Mouse (Mus musculus) cerebellum, postnatal 14 days (tissue): ENCODE data around the gene Acsl6.
"Not testable (repeated sequence)": the region's sequence is repeated elsewhere in the genome, so short reads cannot be mapped to it uniquely, and the experiment has no call there.

Experiments used
- DNase-seq, 2 experiments: peaks; one replicate each; pipeline ENCODE4 v3.0.0; 2021; ENCODE audit warnings: mixed read lengths in 2 of 2

Acsl6 gene

DNA sequence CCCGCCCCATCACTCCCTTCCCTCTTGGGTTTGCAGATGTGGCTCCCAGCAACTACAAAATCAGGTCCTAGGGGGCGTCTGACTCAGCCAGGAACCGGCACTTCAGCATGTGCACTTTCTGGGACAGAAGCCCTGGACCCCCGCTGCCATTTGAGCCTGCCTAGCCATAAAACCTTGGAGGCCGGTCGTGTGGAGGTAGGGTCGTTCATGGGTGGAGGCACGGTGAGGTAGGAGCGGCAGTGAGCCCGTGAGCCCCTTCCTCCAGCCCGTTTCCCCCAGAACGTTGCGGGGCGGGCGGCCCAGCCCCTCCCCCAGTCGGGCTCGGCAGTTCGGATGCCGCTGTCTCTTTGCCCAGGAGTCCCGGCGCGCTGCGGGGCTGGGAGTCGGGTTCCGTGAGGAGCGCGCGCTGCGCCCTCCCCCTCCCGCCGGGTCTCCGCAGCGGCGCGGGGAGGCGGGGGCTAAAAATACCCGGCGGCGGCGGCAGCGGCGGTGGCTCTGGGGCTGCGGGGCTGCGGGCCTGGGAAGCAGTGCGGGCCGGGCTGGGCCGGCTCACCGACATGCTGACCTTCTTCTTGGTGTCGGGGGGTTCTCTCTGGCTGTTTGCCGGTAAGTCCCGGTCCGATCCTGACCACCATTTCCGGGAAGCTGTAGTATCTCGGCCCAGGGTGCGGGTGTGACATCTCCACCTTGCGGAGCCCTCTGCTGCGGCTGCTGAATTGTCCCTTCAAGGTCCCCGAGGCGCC, at the start of gene Acsl6:
Gene Acsl6, plus strand, starts transcription at position 71 of the 743 bp plus-strand sequence.
- peak; percentile 74 to 82 for DNase-seq

DNA sequence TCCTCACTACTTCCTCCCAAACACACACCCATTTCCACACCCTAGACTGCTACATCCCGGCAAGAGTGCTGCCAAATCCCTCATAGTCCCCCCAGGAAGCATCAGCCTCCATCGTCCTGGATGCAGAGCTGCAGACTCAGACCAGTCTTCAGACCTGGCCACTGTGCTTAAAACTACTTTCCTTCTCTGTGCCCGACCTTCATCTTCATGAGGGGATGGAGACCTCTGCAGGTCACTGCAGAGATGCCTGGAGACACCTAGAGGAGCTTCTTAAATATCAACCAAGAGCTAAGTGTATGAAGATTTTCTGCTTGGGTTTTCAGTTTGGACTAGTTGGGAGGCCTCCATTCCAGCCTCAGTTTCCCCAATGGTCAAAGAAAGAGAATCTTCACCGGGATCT, 49.5 kb upstream of the Acsl6 start:
- peak; percentile 51 to 56 for DNase-seq

DNA sequence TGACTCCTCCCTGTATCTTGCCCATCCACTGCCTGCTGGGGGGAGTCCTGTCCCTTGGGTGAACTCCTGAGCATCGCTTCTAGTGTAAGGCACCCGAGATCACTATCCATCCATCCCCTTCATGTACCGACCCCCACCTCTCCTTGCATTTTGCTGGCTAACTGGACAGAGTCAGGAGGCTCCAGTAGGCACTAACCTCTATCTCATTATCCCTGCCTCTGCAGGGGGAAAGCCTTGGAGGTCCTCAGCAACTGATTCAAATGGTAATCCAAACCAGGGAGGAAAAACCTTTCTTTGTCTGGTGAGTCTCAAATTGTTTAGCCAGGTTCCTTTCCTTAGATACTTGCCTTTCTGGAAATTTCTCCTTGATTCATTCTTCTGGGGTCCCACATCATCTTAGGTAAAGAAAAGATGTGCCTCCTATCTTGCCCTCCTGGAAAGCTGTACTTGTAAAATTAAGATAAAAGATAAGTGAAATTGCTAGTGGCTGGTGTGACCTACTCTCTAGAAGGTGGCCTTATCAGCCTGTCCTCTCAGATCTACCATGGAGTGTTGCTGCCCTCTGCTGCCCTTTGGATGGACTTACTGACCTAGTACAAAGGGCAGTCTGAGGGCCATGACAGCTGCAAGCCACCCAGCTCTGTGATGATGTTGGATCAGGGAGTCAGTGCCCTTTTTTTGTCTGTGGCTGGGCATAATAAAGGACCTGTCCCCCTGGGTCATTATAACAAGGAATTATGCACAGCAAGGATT, 46.8 kb upstream of the Acsl6 start:
- DNase-seq, result peak; percentile 89 to 90

DNA sequence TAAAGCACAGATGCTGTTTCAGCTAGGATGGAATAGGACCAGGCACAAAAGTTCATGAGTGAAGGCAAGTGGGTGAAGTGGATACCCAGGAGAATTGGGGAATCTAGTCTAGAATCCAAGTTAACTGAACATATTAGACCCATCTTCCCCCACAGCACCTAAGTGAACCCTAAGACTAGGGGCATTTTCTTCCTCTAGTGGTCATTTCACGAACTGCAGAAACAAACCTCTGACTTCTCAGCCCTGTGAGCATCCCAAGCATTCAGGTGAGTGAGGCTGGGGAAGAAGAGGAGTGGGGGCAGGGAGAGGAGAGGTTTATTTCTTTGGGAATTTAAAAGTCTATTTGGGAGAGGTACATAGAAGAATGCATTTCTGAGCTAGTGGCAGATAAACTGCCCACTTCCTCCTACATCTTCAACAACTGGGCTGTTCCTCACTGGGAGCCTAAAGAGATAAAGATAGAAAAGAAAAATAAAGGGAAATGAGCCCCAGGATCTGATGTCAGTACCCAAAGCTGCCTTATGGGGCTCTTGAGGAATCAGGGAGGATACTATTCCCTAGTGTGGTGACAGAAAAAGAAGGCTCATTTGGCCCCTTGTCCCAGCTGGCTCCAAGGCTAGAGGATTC, 40.1 kb upstream of the Acsl6 start:
- DNase-seq, result no peak

DNA sequence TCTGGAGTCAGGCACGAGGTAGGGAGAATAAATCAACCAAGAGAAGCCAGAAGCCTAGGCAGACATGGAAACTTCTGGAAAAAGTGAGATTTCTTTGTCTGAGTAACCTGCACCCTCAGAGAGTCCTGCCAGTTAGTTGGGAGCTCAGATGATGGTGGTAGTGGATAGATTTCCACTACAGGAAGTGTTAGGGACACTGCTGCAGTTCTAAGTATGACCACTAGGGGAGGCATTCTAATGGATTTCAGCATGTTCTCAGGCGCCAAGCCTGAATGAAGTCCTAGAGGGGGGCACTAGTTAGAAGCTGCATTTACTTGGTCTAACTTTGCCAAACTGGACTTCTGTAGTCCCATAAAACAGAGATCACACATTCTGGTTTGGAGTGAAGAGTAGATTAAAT, 39.1 kb upstream of the Acsl6 start:
- DNase-seq, result peak; percentile 77 to 86

DNA sequence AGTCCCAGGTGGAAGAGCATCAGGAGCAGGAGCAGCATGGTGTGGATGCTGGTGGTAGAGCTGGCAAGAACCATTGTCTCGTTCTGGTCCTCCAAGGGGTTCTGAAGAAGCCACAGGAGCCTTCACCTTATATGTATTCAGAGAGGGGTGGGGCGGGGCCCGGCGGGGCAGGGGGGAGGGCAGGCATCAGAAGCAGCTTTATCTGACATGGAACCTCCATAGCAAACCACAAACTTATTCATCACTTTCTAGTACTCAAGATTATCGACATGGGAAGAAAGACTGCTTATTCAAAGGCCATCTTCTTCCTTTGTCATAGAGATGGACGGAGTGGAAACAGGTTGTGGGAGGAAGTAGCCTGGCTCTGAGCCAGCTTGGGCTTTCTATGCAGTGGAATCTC, 36.4 kb upstream of the Acsl6 start, which contains the start of gene Il3:
Gene Il3, minus strand, starts transcription at position 101 of the 400 bp plus-strand sequence.
- DNase-seq, result no peak

DNA sequence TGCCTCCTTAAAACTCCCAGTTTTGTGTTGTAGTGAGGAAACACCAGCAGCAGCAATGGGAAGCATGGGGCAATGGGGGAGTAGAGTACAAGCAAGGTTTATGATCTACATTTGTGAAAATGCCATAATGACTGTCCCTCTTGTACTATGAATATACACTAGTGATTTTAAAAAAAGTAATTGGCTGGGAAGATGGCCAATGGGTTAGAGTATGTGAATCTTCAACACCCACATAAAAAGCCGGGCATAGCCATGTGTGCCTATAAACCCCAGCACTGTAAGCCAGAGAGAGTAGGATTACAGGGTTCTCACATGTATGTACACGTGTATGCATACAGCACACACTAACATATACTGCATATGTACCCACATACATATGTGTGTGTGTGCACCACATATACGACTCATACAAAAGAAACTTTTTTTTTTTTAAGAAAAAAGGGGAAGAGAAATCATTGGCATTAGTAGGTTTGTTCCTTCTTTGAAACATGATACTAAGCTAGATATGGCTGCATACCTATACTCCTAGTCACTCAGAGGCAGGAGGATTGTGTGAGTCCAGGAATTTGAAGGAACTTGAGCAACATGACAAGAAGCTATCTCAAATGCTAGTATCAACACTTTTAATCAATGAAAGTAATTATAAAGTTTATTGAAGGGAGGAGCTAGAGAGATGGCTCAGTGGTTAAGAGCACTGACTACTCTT, 34.3 kb upstream of the Acsl6 start:
- no peak for DNase-seq

DNA sequence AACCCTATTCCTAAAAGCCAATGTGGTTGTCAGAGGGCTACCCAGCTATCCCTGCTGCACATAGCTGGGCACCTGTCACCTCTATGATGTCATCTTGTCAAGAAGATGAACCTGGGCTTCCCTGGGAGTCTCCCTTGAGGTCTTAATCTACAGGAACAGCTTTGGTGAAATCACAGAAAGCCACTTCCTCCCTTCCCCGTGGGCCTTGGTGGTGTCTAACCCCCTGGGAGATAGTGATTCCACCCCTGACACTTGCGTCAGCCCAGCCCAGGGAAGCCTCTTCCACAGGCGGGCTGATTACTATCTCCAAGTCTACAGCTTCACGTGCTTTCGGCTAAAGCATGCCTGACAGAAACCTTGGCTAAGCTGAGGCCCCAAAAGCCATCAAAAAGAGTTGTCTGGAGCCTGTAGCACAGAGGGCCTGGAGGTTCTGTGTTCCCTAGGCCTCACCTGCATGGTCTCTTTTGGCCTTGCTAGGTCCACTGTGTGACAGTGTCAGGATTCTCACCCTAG, 32.1 kb upstream of the Acsl6 start:
- no peak for DNase-seq

DNA sequence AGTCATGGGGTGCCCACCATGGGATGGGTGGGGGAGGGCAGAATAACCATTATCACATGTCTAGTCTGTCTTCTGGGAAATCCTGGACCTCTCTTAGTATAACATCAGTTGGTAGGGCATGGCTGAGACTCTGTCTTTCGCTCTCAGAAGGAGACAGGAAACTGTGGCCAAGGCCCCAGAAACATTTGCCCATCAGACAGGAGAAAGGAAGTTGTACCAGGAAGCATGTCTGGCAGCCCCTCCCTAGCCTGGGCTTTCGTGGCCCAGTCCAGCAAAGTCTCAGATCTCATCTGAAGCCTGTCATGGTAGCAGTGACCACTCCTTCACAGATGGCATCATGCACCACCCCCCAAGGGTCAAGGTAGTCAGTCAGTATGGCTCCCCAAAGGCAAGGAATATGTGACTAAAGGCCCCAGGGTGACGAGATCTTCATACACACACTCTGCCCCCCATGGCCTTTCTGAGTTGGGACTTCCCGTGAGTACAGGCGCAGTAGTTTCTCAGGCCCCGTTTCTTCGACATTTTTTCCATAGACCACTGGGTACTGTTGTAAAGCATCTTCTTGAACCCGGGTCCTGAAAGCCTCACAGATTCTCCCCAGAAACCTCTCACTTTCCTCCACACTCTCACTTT, 15.7 kb upstream of the Acsl6 start:
- no peak for DNase-seq

DNA sequence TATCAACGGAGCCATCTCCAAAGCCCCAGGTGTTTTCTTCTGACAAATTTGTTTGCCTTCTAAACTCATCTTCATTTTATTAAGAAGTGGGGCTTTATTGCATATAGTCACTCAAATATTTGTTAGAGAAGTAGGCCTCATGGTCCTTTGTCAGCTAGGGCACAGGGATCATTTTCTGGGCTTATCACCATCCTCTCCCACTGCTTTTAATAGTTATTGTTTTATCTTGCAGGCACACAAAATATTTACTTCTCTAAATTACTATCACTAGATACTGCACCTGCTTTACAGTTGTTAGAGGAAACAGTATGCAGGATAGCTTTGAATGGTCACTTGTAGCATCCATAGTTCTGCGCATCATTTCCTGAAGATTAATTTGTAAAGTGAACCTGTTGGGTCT, 11.4 kb upstream of the Acsl6 start:
- no peak for DNase-seq

DNA sequence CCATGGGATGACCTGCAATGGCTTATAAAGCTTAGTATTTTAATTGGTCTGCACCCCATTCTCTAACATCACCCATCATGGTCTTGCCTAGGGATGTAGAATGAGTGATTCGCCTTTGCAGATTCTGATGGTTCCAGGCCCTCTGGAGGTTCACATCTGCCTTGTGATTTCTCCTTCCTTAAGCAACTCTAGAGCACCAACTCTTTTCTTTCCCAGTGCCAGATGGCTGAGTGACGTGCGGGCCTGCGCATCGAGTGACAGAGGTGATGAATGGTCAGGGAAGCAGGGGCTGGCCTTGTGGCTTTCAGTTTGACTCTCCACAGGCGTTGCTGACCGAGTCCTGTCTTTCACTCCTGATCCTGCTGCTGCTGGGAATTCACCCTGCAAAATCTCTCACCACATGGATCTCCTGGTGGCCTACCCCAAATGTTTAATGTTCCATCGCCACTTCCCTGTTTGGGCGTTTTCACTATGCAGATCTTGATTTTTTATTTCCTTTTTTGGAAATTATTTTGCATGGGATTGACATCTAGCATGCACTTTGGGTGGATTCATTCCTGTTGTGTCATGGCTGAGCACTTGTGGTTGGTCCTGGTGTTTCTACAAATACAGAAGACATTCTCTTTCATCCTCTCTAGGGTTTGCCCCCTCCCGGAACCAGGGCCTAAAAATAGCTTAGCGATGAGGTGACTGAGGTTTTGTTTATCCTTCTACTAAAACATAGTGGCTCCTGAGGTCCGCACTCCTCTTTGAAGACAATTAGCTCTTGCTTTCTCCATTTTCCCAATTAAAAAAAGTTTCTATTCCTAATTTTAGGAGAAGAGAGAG, 9.4 kb upstream of the Acsl6 start:
- no peak for DNase-seq

DNA sequence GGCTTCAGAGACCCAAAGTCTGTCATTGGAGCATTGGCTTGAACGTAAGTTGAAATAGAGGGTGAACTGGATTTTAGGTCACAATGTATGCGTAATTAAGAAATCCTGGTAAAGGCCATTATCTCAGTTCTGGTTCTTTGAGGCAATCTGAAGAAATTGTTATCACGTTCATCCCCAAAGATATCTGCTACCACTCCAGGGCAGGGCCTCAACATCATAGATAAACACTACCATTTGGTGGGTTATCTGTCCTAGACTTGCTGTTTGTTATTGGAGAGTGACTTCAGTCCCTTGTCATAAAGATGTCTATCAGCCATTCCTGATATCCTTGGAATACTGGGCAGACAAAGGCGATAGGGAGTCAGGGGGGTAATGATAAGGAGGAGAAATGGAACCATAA, 7.6 kb upstream of the Acsl6 start:
- no peak for DNase-seq

DNA sequence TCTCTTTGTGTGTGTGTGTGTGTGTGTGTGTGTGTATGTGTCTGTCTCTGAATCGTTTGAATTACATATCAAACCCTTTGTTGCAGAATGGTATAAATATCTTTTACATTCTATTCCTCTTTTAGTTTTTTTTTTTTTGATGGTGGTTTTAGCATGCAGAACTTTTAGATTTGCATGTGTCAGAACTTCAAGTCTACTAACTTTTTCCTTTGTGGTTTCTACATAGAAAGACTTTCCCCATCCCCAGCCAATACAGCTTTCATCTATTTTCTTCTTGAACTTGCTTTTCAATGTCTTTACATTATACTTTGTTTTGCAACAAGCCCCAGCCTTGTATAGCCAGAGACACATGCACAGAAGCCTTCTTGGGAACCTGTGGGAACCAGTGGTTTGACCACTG, 6.9 kb upstream of the Acsl6 start:
- no peak for DNase-seq

DNA sequence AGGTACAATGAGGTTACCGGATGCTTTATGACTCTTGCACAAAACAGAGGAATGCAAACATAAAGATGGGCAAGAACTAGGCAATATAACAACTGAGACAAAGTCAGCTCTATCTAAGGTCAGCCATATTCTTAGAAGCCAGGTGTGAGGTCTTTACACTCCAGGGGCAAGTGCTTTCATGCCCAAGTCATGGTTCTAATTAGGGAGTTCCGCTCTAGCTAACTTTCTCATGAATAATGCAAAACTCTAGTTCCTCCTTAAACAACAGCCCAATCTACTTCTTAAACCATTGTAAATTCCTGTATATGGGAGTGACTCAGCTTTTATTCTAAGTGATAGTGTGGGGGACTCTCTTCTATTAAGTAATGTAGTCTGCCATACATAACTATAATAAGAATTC, 6.1 kb upstream of the Acsl6 start:
- DNase-seq, result not testable (repeated sequence)

DNA sequence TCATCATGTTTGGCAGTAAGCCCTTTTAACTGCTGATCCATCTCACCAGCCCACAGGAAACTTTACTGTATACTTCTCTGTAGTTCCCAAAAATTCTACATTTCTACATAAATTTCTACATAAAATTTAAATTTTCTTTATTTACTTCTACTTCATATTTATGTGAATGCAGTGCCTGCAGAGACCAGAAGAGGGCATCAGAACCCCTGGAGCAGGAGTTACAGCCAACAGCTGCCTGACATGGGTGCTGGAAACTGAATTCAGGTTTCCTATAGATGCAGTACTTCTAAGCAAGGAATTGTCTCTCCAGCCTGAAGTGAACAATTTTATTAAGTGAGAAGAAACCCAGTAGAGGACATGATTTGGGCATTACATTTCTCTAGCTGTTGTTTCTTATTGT, 4.8 kb upstream of the Acsl6 start:
- DNase-seq, result no peak

DNA sequence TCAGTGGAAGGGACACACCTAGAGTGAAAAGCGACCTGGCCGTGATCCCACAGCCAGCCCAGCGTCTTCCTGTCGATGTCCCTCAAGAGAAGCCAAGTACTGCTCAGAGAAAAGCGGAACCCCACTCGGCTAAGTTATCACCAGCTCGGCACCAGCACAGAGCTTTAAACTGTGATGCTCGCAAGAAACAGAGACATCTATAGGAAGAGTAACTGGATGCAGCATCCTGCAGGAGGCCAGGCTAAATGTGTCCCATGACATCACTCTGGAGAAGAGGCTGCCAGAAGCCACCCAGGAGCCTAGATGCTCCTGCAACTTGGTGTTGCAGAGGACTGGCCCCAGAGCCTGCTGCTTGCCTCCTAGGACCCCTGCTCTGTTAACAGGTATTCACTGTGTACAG, 1.6 kb upstream of the Acsl6 start:
- peak in 1 of 2 experiments; percentile 40 for DNase-seq

DNA sequence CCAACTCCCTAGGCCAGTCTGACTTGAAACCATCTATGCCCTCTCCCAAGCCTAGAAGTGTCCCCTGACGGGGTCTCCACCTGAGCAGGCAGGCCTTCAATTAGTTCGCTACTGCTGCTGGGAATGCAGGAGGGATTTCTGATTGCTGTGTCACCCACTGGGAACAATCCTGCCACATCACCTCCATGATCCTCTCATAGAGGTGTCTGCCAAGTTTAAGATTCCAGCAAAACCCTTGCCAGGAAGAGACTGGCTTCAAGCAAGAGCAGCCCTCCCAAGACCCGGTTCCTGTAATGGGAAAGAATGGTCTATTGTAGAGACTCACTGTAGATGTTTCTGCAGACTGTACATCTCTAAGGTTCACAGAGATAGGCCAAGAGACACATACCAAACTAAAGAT, 992 bp upstream of the Acsl6 start:
- no peak for DNase-seq

DNA sequence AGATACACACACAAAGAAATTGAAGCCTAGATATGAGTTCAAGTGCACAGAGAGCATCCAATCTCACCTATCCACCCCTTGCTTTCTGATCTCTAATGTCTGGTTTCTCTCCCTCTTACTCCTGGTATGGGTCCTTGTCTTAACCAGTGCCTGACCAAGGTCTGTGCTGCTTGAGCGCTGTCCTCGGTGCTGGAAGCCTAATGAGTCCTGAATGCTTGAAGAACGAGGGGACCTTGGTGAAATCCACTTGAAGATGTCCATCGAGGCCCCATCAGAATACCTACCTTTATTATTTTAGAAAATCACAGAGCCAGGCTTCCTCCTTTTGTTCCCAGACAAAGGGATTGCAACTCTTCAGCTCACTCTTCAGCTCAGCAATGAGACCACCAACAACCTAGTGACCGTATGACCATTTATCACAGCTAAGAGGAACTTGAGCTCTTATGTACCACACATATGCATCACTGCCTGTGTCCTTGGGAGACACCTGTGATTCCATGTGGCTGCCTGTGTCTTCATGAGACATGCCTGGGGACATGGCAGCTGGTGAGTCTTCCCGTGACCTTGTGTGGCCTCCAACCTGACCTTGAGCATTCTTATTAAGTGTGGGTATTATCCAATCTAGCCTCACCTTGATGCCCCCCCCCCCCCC, 396 bp upstream of the Acsl6 start:
- no peak for DNase-seq

DNA sequence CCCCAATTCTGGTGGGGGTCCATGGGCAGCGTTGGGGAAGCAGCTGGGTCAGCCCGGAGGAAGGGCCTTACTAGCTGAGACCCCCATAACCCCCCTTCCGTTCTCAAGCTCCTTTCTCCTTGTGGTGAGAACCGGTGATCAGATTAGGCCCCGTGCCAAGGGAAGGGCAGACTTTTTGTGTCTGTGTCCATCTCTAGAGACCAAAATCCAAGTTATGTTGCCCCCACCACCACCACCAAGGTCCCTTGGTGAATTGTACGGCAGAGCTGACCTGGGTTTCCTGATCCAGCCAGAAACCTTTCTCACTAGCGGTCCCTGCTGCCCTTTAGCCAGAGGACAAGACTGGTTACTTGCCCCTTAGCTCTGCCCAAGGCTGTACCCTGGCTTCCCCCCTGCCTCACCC, 874 bp downstream of the Acsl6 start:
- DNase-seq, result peak; percentile 66 to 80

DNA sequence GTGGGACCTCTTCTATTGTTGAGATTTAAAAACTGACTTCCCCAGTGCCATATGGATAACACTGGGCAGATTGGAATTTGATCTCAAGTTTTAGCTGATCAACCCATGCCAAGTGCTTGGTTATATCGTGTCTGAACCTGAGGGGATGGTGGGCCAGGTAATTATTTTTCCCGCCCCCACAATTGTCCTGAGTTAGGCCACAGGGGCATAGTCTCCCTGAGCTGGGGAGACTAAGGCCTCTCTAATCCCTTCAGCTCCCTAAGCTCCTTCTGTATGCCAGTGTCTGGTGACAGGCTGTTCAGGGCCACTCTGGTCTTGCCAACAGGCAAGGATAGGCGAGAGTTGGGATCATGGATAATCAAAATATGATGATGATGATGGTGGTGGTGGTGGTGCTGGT, 1.7 kb downstream of the Acsl6 start:
- no peak for DNase-seq
